Mouse (Mus musculus) 416B (cell line): Measurements from ENCODE around the gene Kncn.

Source experiments
- DNase-seq: peaks from one replicate; pipeline ENCODE4 v3.0.0; 2011; ENCODE audit warnings: low read depth

The Kncn gene

GRCm38 (mm10) chr4:115937061-115937976 is 53.1 kb downstream of the Kncn start:
- no peak for DNase-seq

DNA sequence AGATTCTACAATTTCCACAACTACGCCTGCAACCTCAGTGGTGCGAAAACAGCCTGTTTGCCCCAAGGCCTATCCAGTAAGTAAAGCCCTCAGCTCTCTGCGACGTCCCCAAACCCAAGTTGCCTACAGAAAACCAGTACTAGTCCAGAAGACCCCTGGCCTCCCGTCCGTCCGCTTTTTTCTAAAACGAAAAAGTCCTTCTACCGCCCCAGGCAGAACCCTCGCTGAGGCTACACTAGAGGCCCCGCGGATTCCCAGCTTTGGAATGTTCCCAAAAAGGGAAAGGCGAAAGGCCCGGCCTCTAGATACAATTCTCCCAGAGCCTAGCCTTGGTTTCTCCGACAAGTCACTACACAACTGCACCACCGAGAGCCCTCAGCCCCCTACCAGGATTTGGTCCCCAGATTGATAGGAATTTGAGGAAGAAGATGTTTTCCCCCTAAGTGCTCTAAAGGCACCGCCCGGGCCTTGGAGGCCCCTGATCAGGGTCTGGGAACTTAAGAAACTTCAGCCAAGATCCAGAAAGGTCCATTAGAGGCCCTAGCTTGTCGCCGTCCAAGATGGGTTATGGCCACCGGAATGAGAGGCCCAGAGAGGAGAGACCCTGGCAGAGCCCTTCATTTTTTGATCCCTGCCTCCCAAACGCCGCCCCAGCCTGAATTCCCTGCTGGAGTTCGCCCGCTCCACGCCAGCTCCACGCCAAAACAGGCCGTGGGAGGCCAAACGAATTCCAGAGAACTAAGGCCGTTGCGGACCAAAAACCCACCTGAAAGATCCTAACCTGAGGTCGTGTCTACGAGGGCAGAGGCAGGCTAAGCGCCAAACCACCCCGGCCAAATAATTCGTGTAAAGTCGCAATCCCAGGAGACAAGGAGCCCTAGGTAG is 54.3 kb downstream of the Kncn start:
- DNase-seq, result no peak
